Mouse (Mus musculus) heart, postnatal 0 days (tissue): ENCODE measurements at regions not wholly inside any gene's neighbourhood (a gene's known extent, or its start where the extent isn't known, plus 50 kb on each side); places are given as distances from the start of the nearest gene placed in this dataset.

Experiments used
- ATAC-seq: fragments of 200-750 bp; cut with Nextera tagmentation; 2 replicates; pipeline ENCODE4 v1.8.0; 2017; ENCODE audit warnings: low read depth, moderate number of reproducible peaks, moderate library complexity; ENCODE audit not compliant: insufficient read depth
- DNase-seq: peaks from one replicate; pipeline ENCODE4 v3.0.0-alpha.2; 2016; ENCODE audit warnings: low spot score
- H3K27ac ChIP-seq: fragments of 300-500 bp; sonication (generic); 2 replicates; pipeline ENCODE4 v1.5.1; 2014; ENCODE audit warnings: low read depth, mild to moderate bottlenecking
- H3K27me3 ChIP-seq: fragments of 300-500 bp; sonication (generic); 2 replicates; pipeline ENCODE4 v1.6.1; 2014; ENCODE audit warnings: low read length, mixed read lengths; ENCODE audit not compliant: control insufficient read depth, insufficient read depth
- H3K36me3 ChIP-seq: fragments of 300-500 bp; sonication (generic); replicated peaks from 2 replicates; pipeline ENCODE4 v1.6.1; 2014; ENCODE audit warnings: low read length, mixed read lengths; ENCODE audit not compliant: control insufficient read depth, insufficient read depth
- H3K4me1 ChIP-seq: fragments of 300-500 bp; sonication (generic); 2 replicates; pipeline ENCODE4 v1.6.1; 2014; ENCODE audit warnings: antibody characterized with exemption; ENCODE audit not compliant: control insufficient read depth, insufficient read depth
- H3K4me2 ChIP-seq: fragments of 300-500 bp; sonication (generic); 2 replicates; pipeline ENCODE4 v1.6.1; 2014; ENCODE audit warnings: low read depth, mild to moderate bottlenecking, low read length, moderate library complexity
- H3K4me3 ChIP-seq: fragments of 300-500 bp; sonication (generic); 2 replicates; pipeline ENCODE4 v1.5.1; 2014; ENCODE audit warnings: low read depth, low read length
- H3K9ac ChIP-seq: fragments of 300-500 bp; sonication (generic); replicated peaks from 2 replicates; pipeline ENCODE4 v1.6.1; 2014; ENCODE audit warnings: low read depth, low read length, mixed read lengths
- H3K9me3 ChIP-seq: fragments of 300-500 bp; sonication (generic); replicated peaks from 2 replicates; pipeline ENCODE4 v1.6.1; 2016; ENCODE audit warnings: low read length; ENCODE audit not compliant: control insufficient read depth
- CTCF ChIP-seq: IDR thresholded peaks from 2 replicates; pipeline ENCODE4 v1.5.1; 2016; ENCODE audit warnings: antibody characterized with exemption, control low read depth, low read depth
- EP300 ChIP-seq: IDR thresholded peaks from 2 replicates; pipeline ENCODE4 v1.6.1; 2016; ENCODE audit warnings: antibody characterized with exemption, low read depth
- WGBS: fragments of 180-500 bp; shearing (Covaris S2); extraction: QIAGEN DNeasy Blood & Tissue Kit; methylation state at CpG from one replicate; pipeline ENCODE4 v1.1.7; 2014; 5-methylcytosine and 5-hydroxymethylcytosine counted together

- H3K9me3 ChIP-seq: no peaks in the 10 kb centered on the region
- ATAC-seq (no peak), DNase-seq (no peak)
- H3K27me3 ChIP-seq: no peaks in the 10 kb centered on the region
- no peak overlapping the region for H3K4me3 ChIP-seq
- H3K36me3 ChIP-seq: no peaks in the 10 kb centered on the region
- no peak for TF ChIP-seq CTCF
- no peak for TF ChIP-seq EP300
- H3K9ac ChIP-seq: no peak overlapping the region
- no peak overlapping the region for H3K27ac ChIP-seq
- H3K4me2 ChIP-seq: no peak overlapping the region
- WGBS: 80% methylated on average over 4 of the region's 4 CpGs
- H3K4me1 ChIP-seq: no peaks in the 10 kb centered on the region
Measured at GRCm38 (mm10) chr11:48378044-48378443, 389.3 kb upstream of the Sgcd start.

GRCm38 (mm10) chr11:48377269-48377668 lies 388.5 kb upstream of the Sgcd start:
- no peak overlapping the region for H3K4me2 ChIP-seq
- DNase-seq: no peak
- H3K4me1 ChIP-seq: no peaks in the 10 kb centered on the region
- H3K9me3 ChIP-seq: no peaks in the 10 kb centered on the region
- ATAC-seq: no peak
- no peak overlapping the region for H3K9ac ChIP-seq
- H3K4me3 ChIP-seq: no peak overlapping the region
- no peaks in the 10 kb centered on the region for H3K36me3 ChIP-seq
- no peaks in the 10 kb centered on the region for H3K27me3 ChIP-seq
- TF ChIP-seq EP300: no peak
- no peak for TF ChIP-seq CTCF
- no peak overlapping the region for H3K27ac ChIP-seq

GRCm38 (mm10) chr11:48351349-48352023 lies 362.7 kb upstream of the Sgcd start:
- H3K27ac ChIP-seq: no peak overlapping the region
- H3K27me3 ChIP-seq: no peaks in the 10 kb centered on the region
- H3K36me3 ChIP-seq: no peaks in the 10 kb centered on the region
- H3K9me3 ChIP-seq: no peaks in the 10 kb centered on the region
- WGBS: 73% methylated on average over 4 of the region's 4 CpGs
- no peak for TF ChIP-seq CTCF
- no peak overlapping the region for H3K4me2 ChIP-seq
- H3K9ac ChIP-seq: no peak overlapping the region
- DNase-seq: no peak
- no peak for ATAC-seq
- no peaks in the 10 kb centered on the region for H3K4me1 ChIP-seq
- no peak overlapping the region for H3K4me3 ChIP-seq

- no peak for ATAC-seq
- no peaks in the 10 kb centered on the region for H3K27me3 ChIP-seq
Measured at GRCm38 (mm10) chr11:48314500-48314899, 325.7 kb upstream of the Sgcd start.

GRCm38 (mm10) chr11:48295370-48295769 lies 306.6 kb upstream of the Sgcd start:
- no peak for TF ChIP-seq CTCF
- no peak for TF ChIP-seq EP300
- ATAC-seq: no peak
- no peak overlapping the region for H3K4me3 ChIP-seq
- H3K4me2 ChIP-seq: no peak overlapping the region
- H3K36me3 ChIP-seq: no peaks in the 10 kb centered on the region
- 61% methylated on average over 3 of the region's 3 CpGs for WGBS
- H3K27me3 ChIP-seq: no peaks in the 10 kb centered on the region
- no peak overlapping the region for H3K9ac ChIP-seq
- H3K27ac ChIP-seq: no peak overlapping the region
- H3K4me1 ChIP-seq: no peaks in the 10 kb centered on the region
- DNase-seq: no peak
- H3K9me3 ChIP-seq: no peaks in the 10 kb centered on the region

More at GRCm38 (mm10) chr11:48314500-48314899, 325.7 kb upstream of the Sgcd start:
- Histone ChIP-seq H3K4me1 (no peaks in the 10 kb centered on the region), H3K4me3 (no peak overlapping the region), H3K27ac (no peak overlapping the region), H3K9ac (no peak overlapping the region), H3K36me3 (no peaks in the 10 kb centered on the region), H3K9me3 (no peaks in the 10 kb centered on the region), H3K4me2 (no peak overlapping the region)
- DNase-seq: no peak
- 55% methylated on average over 1 of the region's 1 CpGs for WGBS
- TF ChIP-seq CTCF (no peak), EP300 (no peak)

- DNase-seq (no peak), ATAC-seq (no peak)
- Histone ChIP-seq H3K27ac (no peak overlapping the region), H3K4me1 (no peaks in the 10 kb centered on the region), H3K4me3 (no peak overlapping the region), H3K36me3 (no peaks in the 10 kb centered on the region), H3K27me3 (no peaks in the 10 kb centered on the region), H3K4me2 (no peak overlapping the region), H3K9me3 (no peaks in the 10 kb centered on the region), H3K9ac (no peak overlapping the region)
- 64% methylated on average over 3 of the region's 3 CpGs for WGBS
- TF ChIP-seq CTCF: no peak
- TF ChIP-seq EP300: no peak
Measured at GRCm38 (mm10) chr11:48262492-48262891, 273.7 kb upstream of the Sgcd start.
